Mouse (Mus musculus) liver, postnatal 0 days (tissue): ENCODE data around the gene Nfib. TPM values are rescaled to one million over a fixed set of nuclear protein-coding genes. Genes with fewer than 3 reads are reported as not detected.

ENCODE experiments used
- ATAC-seq: fragments of 200-750 bp; cut with Nextera tagmentation; 2 replicates; pipeline ENCODE4 v1.8.0; 2017; ENCODE audit warnings: mild to moderate bottlenecking, moderate library complexity
- DNase-seq: peaks from one replicate; pipeline ENCODE4 v3.0.0-alpha.2; 2016
- H3K27ac ChIP-seq: fragments of 300-500 bp; sonication (generic); 2 replicates; pipeline ENCODE4 v1.5.1; 2014; ENCODE audit warnings: antibody characterized with exemption, moderate library complexity, mild to moderate bottlenecking, low read depth
- H3K27me3 ChIP-seq: fragments of 300-500 bp; sonication (generic); 2 replicates; pipeline ENCODE4 v1.6.1; 2014; ENCODE audit warnings: low read length, control low read depth, mixed read lengths; ENCODE audit not compliant: insufficient read depth
- H3K36me3 ChIP-seq: fragments of 300-500 bp; sonication (generic); replicated peaks from 2 replicates; pipeline ENCODE4 v1.6.1; 2014; ENCODE audit warnings: mild to moderate bottlenecking, control low read depth, low read length, moderate library complexity, mixed read lengths; ENCODE audit not compliant: insufficient read depth
- H3K4me1 ChIP-seq: fragments of 300-500 bp; sonication (generic); 2 replicates; pipeline ENCODE4 v1.6.1; 2014; ENCODE audit warnings: antibody characterized with exemption, mild to moderate bottlenecking, control low read depth; ENCODE audit not compliant: insufficient read depth
- H3K4me2 ChIP-seq: fragments of 300-500 bp; sonication (generic); 2 replicates; pipeline ENCODE4 v1.6.1; 2014; ENCODE audit warnings: low read depth, mild to moderate bottlenecking, low read length, moderate library complexity, mixed read lengths
- H3K4me3 ChIP-seq: fragments of 300-500 bp; sonication (generic); 2 replicates; pipeline ENCODE4 v1.5.1; 2014; ENCODE audit warnings: low read depth, low read length
- H3K9ac ChIP-seq: fragments of 300-500 bp; sonication (generic); replicated peaks from 2 replicates; pipeline ENCODE4 v1.6.1; 2014; ENCODE audit warnings: mild to moderate bottlenecking, moderate library complexity
- H3K9me3 ChIP-seq: fragments of 300-500 bp; sonication (generic); 2 replicates; pipeline ENCODE4 v1.6.1; 2016; ENCODE audit warnings: mild to moderate bottlenecking, control low read depth, low read length, mixed read lengths
- CTCF ChIP-seq: sonication (generic); IDR thresholded peaks from 2 replicates; pipeline ENCODE4 v1.5.1; 2016; ENCODE audit warnings: antibody characterized with exemption, low read depth
- EP300 ChIP-seq: IDR thresholded peaks from 2 replicates; pipeline ENCODE4 v1.6.1; 2016; ENCODE audit warnings: antibody characterized with exemption, low read depth, mild to moderate bottlenecking
- WGBS: fragments of 180-500 bp; shearing (Covaris S2); extraction: QIAGEN DNeasy Blood & Tissue Kit; methylation state at CpG from one replicate; pipeline ENCODE4 v1.1.7; 2014; ENCODE audit not compliant: insufficient replicate concordance; 5-methylcytosine and 5-hydroxymethylcytosine counted together
- polyA plus RNA-seq: library from polyadenylated mRNA; unstranded; fragments of >200 nt; fragmentation: Nextera tagmentation; extraction: Ambion mirVana; gene quantifications from 2 replicates; pipeline ENCODE4 v1.2.1, GENCODE M21; 2015

Gene Nfib
- polyA plus RNA-seq, 1 experiment from 2014 or later, result 8.3 TPM

DNA sequence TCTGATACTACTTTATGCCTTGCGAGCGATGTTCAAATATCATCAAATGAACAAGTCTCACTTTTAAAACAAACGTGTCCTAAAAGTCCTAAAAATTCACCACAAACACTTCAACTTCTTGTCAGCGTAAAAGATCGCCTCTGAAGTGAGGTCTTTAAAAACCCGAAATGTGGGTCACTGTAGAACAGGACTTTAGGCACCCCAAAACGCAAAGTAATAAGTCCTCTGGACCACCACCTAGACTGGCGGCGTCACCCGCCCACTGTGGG is 201.6 kb downstream of the Nfib start:
- no peak for ATAC-seq
- Histone ChIP-seq H3K9ac (peak overlapping the region; percentile 83), H3K4me1 (0 out of 2 replicates have a peak, but pooled peaks cover 6% of the 10 kb centered on the region), H3K27ac (peak overlapping the region; percentile 98), H3K36me3 (no peaks in the 10 kb centered on the region), H3K4me3 (peak overlapping the region; percentile 71), H3K27me3 (peaks cover 30% of the 10 kb centered on the region), H3K9me3 (no peaks in the 10 kb centered on the region), H3K4me2 (peak overlapping the region; percentile 75)
- no peak for DNase-seq
- TF ChIP-seq EP300 (no peak), CTCF (no peak)
- 3% methylated on average over 10 of the region's 10 CpGs for WGBS

DNA sequence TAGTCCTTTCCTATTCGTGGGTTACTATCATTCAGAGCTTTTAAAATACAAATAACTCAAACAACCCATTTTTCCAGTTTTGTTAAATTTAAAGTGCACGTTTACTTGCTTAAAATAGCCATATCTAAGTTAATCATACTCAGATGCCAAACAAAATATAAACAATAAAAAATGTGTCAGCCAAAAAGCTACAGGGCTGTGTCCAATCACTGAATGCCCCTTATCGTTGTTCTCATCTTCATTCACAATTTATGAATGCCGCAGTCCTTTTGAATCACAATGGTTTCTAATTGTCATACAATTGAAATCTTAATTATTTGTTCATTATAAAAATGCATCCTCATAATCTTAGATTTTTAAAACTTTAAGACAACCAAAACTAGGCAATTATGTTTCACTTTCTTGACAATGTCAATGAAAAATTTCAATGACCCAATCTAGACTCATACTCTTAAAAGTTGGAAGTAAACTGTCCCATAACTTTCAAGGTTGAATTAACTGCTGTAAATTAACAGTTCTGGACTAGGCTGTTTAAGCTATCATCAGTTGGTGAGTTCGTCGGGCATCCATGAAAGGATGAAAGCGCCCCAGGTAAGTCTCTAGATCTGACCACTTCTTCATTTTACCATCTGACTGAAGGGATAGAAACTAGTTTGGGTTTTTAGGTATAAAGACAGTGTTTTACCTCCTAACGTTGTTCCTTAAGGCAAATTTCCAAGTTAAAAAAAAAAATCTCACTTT is 202.1 kb downstream of the Nfib start:
- ATAC-seq (no peak), DNase-seq (no peak)
- Histone ChIP-seq H3K36me3 (no peaks in the 10 kb centered on the region), H3K4me2 (peak overlapping the region; percentile 75), H3K27me3 (peaks cover 30% of the 10 kb centered on the region), H3K9me3 (no peaks in the 10 kb centered on the region), H3K27ac (peak overlapping the region; percentile 98), H3K9ac (peak overlapping the region; percentile 57; the same call in 1 of the 2 replicates), H3K4me3 (peak overlapping the region; percentile 71), H3K4me1 (0 out of 2 replicates have a peak, but pooled peaks cover 6% of the 10 kb centered on the region)
- TF ChIP-seq CTCF (no peak), EP300 (no peak)
- 26% methylated on average over 8 of the region's 8 CpGs for WGBS

DNA sequence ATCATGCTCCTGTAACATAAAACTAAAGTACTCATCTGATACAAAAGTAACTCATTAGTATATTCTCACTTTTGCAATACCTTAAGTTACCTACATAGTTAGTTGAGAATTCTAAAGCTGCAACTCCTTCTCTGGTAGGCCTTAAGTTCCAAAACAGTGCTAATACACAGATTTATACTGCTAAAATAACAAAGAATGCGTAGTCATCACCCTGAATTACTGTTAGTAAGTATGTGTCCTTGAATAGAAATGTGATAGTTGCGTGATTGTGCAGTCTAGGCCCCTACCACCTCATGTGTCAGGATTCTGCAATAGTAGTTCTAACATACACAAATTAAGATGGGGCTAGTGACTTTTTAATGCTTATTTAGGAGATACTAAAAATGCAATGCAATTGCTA is 202.9 kb downstream of the Nfib start:
- Histone ChIP-seq H3K9me3 (no peaks in the 10 kb centered on the region), H3K4me1 (peaks cover 8% of the 10 kb centered on the region; the same call in 1 of the 2 replicates), H3K27ac (no peak overlapping the region), H3K36me3 (no peaks in the 10 kb centered on the region; the same call in 1 of the 2 replicates), H3K27me3 (peaks cover 30% of the 10 kb centered on the region), H3K9ac (no peak overlapping the region), H3K4me2 (peak overlapping the region; percentile 75), H3K4me3 (peak overlapping the region; percentile 71)
- 59% methylated on average over 2 of the region's 2 CpGs for WGBS
- no peak for TF ChIP-seq CTCF
- no peak for TF ChIP-seq EP300
- ATAC-seq, result no peak
- no peak for DNase-seq

DNA sequence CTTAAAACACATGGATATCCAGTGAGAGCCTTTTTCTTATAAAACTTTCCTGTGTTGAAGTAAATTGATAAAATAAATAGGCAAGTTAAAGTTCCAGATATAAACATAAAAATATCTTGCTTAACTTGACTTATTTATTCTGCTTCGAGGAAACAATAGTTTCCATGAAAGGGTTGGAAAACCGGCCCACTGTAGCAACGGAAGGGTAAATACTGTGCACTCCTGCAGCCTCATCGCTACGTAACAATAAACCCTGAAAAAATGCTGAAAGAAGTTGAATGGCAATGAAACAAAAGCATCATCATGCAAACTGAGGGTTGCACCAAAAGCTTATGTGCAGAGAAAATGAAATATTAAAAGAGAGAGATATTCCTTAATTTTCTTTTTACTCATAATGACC is 203.5 kb downstream of the Nfib start:
- H3K4me3 ChIP-seq, result no peak overlapping the region

DNA sequence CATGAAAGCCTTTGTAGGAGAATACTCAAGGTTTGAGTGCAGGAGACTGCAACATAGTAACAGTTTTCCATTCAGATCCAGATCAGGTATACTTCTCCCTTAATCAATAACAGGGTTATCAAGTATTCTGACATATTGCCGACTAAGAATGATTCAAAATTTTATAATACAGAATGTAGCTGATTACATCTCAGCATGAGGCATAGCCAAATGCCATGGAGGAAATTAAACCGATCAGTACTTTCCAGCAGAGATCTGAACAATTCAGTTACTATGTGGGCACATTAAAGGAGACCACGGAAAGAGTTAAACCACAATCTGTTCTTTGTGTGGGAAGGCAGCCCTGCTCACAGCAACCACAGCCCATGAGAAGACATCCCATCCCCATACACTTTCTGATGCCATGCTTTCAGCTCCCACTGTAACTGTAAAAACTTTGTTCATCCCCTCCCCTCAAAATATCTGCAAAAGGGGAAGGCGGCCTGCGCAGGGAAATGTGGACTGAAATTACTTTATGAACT is 204.9 kb downstream of the Nfib start:
- Histone ChIP-seq H3K4me3 (no peak overlapping the region), H3K36me3 (no peaks in the 10 kb centered on the region; the same call in 1 of the 2 replicates), H3K9me3 (no peaks in the 10 kb centered on the region), H3K9ac (no peak overlapping the region), H3K27ac (no peak overlapping the region), H3K27me3 (peaks cover 24% of the 10 kb centered on the region), H3K4me1 (peaks cover 8% of the 10 kb centered on the region; the same call in 1 of the 2 replicates), H3K4me2 (peak overlapping the region; percentile 22; the same call in 1 of the 2 replicates)
- no peak for ATAC-seq
- DNase-seq, result no peak
- no peak for TF ChIP-seq CTCF
- TF ChIP-seq EP300, result no peak
- 38% methylated on average over 5 of the region's 5 CpGs for whole genome bisulfite sequencing

More for the DNA sequence above, 203.5 kb downstream of the Nfib start:
- H3K9ac ChIP-seq, result no peak overlapping the region
- no peak overlapping the region for H3K27ac ChIP-seq
- H3K9me3 ChIP-seq, result no peaks in the 10 kb centered on the region
- no peak for DNase-seq
- peaks cover 8% of the 10 kb centered on the region; the same call in 1 of the 2 replicates for H3K4me1 ChIP-seq
- no peak for TF ChIP-seq EP300
- TF ChIP-seq CTCF, result no peak
- peak overlapping the region; percentile 42 for H3K4me2 ChIP-seq
- ATAC-seq, result no peak
- 46% methylated on average over 5 of the region's 5 CpGs for WGBS
- peaks cover 30% of the 10 kb centered on the region for H3K27me3 ChIP-seq
- H3K36me3 ChIP-seq, result no peaks in the 10 kb centered on the region; the same call in 1 of the 2 replicates

DNA sequence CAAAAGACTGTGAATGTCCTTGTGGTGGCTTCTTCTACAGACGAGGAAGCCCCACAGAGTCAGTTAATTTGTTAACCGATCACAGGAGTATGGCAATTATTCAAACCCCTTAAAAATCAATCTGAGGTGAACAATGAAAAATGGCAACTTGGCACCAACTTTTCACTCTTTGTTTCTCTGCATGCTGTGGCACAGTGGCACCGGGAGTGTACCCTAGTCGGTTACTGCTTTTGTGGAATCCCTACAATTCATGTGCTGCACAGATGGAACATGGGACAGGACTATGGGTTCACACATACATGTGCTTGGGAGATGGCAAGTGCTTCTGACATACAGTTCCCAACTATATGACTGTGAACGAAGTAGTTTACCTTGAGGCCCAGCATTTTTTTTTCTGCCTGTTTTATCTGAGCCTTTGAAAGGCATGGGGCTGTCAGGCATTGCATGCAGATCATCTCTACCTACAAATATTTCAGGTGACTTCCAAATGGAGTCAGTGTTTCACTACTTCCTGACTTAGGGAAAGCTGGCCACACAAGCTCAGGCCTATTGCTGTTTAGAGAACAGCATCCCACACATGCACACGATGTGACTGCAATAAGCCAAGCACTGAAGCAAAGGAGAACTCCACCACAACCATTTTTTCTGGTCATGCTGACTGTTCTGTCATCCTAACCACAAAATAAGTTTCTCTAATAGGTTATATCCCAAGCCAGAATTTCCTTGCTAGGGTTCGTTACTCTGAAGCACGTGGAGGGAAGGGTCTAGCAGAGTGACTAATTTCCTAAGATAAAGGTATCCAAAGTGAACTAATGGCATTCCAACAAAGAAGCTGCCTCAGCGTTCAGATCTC is 205.6 kb downstream of the Nfib start:
- ATAC-seq (no peak), DNase-seq (no peak)
- Histone ChIP-seq H3K4me3 (no peak overlapping the region), H3K9me3 (no peaks in the 10 kb centered on the region), H3K4me2 (peak overlapping the region; percentile 44; the same call in 1 of the 2 replicates), H3K27ac (no peak overlapping the region), H3K27me3 (peaks cover 18% of the 10 kb centered on the region), H3K36me3 (no peaks in the 10 kb centered on the region; the same call in 1 of the 2 replicates), H3K4me1 (peaks cover 8% of the 10 kb centered on the region; the same call in 1 of the 2 replicates), H3K9ac (peak overlapping the region; percentile 16; the same call in 1 of the 2 replicates)
- TF ChIP-seq CTCF (no peak), EP300 (no peak)
- WGBS, result 54% methylated on average over 9 of the region's 9 CpGs
